Mouse (Mus musculus): ENCODE results near the gene Fam186a. TPM values are rescaled to one million over a fixed set of nuclear protein-coding genes. Genes with fewer than 3 reads are reported as not detected.
A peak's percentile ranks its signal among the peaks of the same experiment; 100 is the strongest.
"Not testable (repeated sequence)": the region's sequence is repeated elsewhere in the genome, so short reads cannot be mapped to it uniquely, and the experiment has no call there.

The Fam186a gene
- total RNA-seq (2021): under 1 TPM in 1 of 2 experiments, not detected in 1; 0.20 TPM
- long read RNA-seq: 0 reads

DNA sequence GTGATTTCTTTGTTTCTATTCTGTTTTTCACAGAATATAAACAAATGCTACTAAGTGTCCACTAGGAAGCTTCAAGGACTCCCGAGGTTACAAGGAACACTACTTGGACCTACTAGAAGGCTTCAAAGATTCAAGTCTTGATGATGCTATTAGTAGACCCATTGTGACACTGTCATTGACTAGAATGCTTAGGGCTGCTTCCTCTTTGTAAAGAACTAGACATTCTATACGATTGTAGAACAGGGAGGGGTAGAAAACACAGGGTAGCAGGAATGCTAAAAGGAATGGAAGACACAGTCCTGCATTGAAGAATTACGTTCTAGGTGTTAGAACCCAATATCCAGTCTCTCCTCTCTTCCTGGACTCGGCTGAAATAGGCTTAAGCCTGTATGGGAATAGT is at the start of gene Fam186a:
TSS of gene Fam186a (minus strand) at position 101 of the 400 bp plus-strand sequence.
- no peak for DNase-seq (ENCODE audit: low spot score in 2 of 2)

DNA sequence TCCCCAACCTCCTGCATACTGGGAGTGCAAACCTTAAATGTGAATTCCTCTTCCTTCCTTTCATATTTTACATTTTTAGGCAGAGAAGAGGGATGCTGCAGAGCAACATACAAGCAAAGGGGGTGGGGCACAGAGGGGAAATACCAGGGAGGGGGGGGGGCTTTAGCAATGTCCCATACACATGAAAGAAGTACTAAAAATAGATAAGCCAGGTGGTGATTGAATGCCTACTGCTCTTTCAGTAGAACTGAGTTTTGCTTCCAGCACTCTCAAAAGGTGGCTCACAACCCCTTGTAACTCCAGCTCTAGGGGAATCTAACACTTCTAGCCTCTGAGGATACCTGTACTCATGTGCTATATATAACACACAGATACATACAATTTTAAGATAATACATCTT is 39.3 kb upstream of the Fam186a start:
- no peak for DNase-seq (ENCODE audit: low spot score in 2 of 2)

DNA sequence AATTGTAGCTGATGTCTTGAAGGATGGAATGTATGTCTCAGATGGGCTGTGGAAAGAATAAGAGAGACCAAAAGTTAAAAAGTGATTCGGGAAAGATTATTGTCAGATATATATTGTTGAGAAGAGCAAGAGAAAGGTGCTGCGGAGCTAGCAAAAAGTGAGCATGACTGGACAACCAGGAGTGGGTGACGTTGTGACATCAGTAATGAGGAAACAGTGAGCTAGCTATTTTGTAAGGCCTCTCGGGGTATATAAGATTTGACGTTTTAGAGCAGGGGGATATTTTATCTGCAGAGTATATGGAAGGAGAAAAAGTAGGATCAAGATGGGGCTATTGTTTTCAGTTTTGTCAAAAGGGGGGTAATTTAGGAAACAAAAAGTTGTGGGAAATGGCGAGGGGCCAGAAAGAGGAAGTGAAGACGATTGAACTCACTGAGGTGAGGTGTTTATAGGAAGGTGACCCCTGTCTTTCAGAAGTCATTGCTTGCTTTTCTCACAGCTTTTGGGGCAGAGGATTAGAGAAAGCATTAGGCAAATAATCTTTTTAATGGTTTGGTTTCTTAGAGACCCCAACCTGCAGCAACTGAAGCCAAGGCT is 37.9 kb upstream of the Fam186a start:
- no peak for DNase-seq (ENCODE audit: low spot score in 2 of 2)

DNA sequence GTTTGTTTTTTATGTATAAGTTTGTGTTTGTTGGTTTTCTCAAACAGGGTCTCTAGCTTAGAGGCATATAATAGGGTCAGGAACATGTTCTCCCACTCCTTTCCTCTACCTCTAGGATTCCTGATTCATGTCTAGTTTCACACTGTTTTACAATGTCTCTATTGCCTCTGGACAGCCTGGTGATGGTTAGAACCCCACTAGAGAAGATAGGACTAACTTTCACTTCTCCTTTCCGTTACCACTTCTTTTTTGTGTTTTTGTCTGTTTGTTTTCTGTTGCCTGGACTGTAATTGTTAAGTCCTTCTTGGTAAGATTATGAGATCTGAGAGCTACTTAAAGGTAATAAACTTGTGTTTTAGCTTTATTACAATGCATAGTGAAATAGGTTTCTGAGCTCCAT is 32.5 kb upstream of the Fam186a start:
- no peak for DNase-seq (ENCODE audit: low spot score in 2 of 2)

DNA sequence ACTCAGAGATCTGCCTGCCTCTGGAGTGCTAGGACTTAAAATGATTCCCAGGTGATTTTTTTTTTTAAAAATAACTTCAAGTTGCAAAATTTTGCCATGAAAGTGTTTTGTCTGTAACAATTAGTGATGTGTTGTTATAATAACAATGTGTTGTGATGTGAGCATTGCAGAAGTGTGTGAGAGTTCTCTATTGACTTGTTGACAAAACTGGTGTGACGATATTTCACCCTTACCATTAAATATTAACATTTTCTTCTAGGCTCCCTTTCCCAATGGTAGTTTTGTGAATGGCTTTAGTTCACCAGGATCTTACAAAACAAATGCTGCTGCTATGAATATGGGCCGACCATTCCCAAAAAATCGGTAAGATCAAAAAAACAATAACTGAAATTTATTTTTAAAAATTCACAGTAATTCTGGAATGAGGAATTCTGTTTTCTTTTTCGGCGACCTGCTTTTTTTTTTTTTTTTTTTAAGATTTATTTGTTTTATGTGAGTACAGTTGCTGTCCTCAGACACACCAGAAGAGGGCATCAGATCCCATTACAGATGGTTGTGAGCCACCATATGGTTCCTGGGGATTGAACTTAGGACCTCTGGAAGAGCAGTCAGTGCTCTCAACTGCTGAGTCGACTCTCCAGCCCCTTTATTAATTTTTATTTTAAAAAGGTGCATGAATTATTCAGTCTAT is 30.4 kb upstream of the Fam186a start:
- no peak for DNase-seq (ENCODE audit: low spot score in 2 of 2)

DNA sequence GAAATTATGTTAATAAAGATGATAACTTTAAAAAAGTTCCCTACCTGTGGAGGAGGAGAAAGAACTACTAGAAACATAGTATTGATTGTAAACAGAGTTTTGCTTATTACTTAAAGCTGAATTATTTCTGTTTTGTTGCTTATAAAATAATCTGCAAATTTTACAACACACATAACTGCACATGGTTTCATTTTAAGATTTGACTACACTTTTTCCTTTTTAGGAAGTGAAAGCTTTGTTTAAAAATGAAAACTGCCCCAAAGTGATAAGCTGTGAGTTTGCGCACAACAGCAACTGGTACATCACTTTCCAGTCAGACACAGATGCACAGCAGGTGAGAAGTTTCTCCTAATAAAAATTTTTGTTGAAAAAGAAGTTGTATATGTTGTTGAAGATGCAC is 26.2 kb upstream of the Fam186a start:
- no peak for DNase-seq (ENCODE audit: low spot score in 2 of 2)

DNA sequence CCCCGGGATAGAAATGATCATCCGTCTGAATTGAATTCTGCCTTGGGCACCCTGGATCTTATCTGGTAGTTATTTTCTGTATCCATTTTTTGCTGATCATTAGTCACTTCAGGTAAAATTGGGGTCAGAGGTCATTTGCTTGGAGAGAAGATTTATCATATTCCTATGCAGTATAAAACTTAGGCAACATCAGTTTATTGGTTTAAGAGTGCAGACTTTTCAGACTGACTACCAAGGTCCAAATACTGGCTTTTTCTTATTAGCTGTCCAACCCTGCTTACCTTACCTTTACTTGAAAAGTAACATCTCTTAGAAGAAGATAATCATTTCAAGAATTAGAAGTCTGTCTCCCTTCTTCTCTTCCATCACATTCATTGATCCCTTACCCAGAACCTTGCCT is 12.9 kb upstream of the Fam186a start:
- no peak for DNase-seq (ENCODE audit: low spot score in 2 of 2)

DNA sequence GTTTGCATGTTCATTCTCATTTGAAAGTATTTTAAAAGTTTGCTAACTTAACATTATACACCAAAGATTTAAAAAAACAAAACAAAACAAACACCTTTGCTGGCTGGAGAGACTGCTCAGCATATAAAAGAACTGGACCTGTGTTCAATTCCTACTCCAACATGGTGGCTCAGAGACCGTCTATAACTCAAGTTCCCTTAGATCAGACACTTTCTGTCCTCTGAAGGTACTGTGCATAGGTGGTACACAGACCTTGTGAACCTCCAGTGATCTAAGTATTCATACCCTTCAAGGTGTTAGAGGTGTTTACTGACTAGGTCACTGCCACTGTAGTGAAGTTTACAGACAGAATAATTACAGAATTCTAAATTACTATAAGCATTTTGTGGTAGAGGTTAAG is 12.4 kb upstream of the Fam186a start:
- DNase-seq (ENCODE audit: low spot score in 2 of 2): no peak

DNA sequence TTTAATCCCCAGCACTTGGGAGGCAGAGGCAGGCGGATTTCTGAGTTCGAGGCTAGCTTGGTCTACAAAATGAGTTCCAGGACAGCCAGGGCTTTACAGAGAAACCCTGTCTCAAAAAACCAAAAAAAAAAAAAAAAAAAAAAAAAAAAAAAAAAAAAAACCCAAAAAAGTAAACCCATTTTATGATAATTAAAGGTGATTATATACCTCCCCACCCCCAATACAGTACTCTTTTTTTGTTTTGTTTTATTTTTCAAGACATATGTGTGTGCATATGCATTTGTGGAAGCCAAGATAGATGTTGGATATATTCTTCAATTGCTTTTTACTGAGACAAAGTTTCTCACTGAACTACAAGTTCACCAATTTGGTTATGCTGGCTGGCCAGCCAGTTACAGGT is 9.3 kb upstream of the Fam186a start:
- DNase-seq (ENCODE audit: low spot score in 2 of 2): not testable (repeated sequence)

DNA sequence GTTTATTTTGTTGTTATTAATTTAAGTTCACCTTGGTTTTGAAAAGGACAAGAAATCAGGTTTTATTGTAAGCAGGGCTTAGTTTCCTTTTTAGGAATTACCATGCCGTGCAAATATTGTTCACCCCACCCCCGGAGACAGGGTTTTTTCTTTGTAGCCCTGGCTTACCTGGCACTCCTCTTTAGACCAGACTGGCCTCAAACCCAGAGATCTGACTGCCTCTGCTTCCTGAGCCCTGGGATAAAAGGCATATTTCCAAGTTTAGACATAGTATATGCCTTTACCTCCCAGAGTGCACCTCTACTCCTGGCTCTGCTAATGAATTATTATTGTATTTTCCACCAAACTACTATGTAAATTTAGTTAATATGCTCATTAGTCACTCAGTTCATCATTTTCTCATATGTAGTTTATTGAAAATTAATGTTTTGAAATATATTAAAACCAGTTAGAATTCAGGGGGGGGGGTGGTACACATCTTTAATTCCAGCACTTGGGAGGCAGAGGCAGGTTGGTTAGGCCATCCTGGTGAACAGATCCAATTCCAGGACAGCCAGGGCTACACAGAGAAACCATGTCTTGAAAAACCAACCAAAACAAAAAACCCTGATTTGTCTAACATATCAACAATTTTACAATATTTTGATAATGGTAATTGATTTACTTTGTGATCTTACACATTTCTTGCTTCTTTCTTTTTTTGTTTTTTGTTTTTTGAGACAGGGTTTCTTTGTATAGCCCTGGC is 7.8 kb upstream of the Fam186a start:
- no peak for DNase-seq (ENCODE audit: low spot score in 2 of 2)

DNA sequence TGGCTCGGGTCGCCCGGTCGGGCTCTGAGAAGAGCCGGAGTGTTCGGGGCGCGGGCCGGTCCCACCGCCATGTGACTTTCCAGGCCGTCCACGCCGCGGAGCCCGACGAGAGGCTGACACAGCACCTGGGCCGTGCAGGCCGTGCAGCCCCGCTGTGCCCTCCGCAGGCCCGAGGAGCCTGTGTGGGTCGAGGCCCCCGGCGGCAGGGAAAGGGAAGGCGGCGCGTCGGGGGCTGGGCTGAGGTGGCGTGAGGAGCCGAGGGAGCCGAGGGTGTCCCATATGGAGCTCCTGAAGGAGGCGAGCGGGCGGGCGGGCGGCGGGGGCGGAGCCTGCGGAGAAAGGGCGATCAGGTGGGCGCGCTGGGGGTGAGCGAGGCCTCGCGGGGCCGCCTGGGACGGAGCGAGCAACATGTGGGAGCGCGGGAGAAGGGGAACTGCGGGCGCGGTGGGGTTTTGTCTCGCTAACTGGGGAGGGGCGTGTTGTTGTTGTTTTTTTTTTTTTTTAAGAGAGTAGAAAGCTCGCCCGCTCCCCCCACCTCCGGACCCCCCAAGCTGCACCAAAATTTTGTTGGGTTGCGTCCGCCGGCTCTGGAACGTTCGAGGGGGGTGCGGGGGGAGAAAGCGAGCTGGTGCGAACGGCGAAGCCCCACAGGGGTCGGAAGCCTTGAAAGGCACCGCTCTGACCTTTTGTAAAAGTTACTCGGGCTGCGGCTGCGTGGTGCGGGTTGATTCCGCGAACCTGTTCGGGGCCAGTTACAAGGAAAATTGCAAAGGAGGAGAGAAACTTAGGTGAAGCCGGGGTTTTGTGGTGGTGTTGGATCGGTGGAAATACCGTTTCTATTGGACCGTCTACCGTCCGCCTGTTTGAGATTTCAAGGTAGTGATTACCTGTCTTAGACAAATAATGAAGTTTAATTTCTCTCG is 6.4 kb upstream of the Fam186a start:
- DNase-seq (ENCODE audit: low spot score in 2 of 2): peak; percentile 8 to 34

DNA sequence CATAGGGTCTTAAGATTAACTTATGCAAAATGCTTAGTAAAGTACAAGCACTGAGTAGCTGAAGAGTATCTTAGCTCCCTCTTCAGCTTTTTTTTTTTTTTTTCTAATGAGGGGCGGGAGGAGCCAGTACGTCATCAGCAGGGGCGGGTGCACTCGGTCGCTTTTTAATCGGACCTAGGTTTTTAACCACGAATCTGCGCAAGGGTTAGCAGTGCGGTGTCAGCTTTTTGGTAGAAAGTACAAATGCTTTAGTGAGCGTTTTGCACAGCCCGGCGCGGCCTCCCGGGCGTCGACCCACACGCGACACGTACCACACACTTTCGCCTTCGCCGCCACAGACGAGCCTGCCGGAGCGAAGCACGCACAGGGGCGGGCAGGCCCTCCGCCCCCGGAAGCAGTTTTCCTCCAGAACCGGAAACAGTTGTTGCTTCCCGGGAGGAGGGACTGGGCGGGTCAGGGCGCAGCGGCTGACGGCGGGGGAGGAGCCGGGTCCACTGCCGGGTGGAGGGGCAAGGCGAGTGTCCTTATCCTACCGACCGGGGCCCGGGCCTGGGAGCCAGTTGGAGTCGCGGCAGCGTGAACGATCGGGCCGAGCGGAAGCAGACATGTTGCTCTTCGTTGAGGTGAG is 5.6 kb upstream of the Fam186a start:
- DNase-seq (ENCODE audit: low spot score in 2 of 2): peak; percentile 95 to 96

DNA sequence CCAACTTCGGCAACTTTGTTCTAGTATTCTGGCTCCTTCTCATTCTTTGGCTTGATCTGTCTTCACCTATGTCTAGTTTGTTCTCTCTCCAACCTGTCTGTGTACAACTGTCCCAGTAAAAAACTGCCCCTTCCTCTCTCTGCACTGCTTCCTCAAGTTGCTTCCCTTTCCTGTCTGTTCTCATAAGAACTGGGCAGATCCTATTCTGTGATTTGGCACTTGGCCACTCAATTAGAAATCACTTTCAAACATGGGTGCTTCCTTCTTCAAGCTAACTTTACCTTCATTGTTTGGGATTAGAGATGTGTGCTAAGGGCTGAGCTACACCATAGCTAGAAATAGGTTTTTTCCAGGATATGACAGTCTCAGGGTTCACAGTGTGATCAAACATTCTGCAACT is 3.7 kb upstream of the Fam186a start:
- DNase-seq (ENCODE audit: low spot score in 2 of 2): no peak

DNA sequence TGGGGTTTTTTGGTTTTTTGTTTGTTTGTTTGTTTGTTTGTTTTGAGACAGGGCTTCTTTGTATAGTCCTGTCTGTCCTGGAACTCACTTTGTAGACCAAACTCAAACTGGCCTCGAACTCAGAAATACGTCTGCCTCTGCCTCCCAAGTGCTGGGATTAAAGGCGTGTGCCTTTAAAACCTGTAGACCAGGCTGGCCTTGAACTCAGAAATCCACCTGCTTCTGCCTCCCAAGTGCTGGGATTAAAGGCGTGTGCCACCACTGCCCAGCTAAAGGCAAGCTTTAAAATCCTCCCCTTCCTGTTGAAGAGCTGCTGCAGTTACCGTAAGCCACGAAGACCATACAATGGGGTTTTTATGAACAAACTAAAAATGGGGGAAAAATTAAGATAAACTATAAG is 2.9 kb upstream of the Fam186a start, which contains the start of gene Larp4:
TSS of gene Larp4 (plus strand) at position 301 of the 400 bp plus-strand sequence.
- not testable (repeated sequence) for DNase-seq (ENCODE audit: low spot score in 2 of 2)

DNA sequence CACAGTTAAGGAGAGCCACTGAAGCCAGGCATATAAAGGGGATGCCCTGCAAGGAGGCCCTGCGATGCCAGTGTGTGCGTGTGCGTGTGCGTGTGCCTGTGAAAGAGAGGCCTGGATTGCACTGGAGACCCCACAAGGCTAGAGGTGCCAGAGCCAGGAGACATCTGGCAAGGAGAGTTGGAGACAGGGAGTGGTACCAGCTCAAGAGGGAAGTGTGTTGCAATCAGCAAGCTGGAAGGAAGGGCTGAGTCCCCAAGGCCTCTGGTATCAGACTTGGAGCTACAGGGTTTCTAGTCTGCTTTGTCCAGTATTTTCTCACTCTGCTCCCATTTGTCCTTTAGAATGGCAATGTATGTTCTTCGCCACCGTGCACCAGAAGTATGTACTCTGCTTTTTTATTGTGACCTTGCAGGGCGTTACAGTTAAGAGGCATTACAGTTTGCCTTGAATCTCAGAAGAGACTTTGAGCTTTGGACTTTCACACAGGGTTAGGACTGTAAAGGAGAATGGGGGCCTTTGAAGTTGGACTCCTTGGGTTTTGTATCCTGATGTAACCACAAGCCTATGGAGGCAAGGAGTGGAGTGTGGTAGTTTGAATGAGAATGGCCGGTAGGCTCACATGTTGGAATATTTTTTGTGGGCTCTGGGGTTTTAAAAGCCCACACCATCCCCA is 1.6 kb downstream of the Fam186a start:
- DNase-seq (ENCODE audit: low spot score in 2 of 2): no peak

DNA sequence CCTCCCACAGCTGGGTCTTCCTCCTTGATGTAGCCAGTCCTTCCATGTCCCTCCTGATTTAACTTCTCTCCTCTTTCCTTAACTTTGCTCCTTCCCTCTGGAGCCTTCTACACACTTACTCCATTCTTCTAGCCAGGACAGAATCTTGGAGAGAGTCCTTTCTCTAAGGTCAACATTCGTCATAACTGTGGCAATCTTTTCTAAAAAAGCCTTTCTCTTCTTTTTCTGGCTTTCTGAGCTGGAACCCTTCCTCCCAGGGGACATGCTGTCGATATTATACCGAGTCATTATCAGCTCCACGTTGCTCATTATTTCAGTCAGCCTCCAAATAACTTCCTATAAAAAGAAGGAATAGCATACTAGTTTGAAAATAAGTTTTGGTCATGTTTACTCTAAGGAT is 11.5 kb downstream of the Fam186a start:
- DNase-seq (ENCODE audit: low spot score in 2 of 2): no peak

DNA sequence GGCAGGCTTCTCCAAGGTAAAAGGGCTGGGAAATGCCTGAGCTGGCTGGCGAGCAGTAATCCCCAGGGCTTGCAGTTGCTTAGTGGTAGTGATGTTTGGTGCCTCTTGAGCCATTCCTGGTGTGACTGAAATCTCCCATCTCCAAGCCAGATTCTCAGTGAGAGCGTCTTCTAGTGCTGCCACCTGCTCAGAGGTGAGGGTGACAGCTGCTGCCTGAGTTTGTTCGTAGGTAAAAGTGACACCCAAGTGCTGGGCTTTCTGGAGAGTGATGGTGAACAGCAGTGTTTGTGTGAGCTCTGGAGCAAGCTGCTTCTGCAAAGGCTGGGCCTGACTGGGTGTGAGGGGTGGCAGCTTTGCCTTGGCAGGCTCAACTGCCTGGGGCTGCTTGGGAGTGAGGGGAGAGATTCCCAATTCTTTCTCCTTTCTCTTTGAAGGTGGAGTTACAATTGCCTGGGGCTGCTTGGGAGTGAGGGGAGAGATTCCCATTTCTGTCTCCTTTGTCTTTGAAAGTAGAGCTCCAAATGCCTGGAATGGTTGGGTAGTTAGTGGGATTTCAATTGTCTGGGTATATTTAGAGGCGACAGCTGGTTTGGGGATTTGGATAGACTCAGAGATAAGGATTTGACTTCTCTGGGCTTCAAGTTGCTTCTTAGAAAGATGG is 25.8 kb downstream of the Fam186a start:
- DNase-seq (ENCODE audit: low spot score in 2 of 2): no peak

DNA sequence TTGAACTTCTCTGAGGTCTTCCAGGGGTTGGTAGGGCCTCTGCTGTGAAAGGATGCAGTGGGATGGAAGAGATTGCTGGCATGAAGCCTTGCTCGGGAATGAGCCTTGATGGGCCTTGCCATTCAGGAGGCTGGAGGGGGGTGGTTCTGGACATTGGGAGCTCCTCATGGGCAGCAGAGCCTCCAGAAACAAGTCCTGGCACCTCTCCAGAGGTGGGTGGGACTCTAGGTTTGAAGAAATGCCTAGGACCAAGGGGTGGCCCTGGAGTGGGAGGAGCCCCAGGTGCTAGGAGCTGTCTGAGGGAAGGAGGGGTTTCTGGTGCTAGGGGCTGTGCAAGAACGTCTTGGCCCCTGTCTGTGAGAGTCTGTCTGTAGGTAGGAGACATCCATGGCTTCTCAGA is 26.4 kb downstream of the Fam186a start:
- no peak for DNase-seq (ENCODE audit: low spot score in 2 of 2)

DNA sequence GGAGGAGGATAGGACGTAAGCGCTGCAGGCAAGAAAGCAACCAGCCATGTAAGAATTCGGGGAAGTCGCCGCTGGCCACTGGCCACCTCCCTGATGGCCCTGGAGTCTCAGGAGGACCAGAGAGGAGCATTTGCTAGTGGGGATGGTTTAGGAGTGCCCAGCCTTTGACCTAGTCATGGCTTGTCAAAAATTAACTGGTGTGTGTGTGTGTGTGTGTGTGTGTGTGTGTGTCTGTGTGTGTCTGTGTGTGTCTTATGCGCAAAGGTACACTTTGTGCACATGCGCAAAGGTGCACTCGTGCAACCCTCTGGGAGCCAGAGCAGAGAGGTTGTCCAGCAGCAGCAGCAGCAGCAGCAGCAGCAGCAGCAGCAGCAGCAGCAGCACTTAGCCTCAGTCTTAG is 29.0 kb downstream of the Fam186a start:
- no peak for DNase-seq (ENCODE audit: low spot score in 2 of 2)

DNA sequence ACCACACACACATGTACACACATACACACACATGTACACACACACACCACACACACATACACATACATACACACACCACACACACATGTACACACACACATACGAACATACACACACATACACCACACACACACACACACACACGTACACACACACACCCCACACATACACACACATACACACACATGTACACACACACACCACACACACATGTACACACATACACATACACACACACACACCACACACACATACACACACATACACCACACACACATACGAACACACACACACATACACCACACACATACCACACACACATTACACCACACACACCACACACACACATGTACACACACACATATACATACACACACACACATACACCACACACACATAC is 30.2 kb downstream of the Fam186a start:
- DNase-seq (ENCODE audit: low spot score in 2 of 2): no peak

All from layer of hippocampus, adult 18-20 months (tissue).